Mouse (Mus musculus): Measurements from ENCODE around the gene Msrb2.

- TF ChIP-seq CTCF (IDR thresholded peaks at IDR 0.05; ENCODE audit: low read depth): no peak
- TF ChIP-seq EP300 (IDR thresholded peaks at IDR 0.05; ENCODE audit: low read depth): no peak
These were observed 21.6 kb downstream of the Msrb2 start for GRCm38 (mm10) chr2:19392793-19393192.
